In the genomic region with DNA sequence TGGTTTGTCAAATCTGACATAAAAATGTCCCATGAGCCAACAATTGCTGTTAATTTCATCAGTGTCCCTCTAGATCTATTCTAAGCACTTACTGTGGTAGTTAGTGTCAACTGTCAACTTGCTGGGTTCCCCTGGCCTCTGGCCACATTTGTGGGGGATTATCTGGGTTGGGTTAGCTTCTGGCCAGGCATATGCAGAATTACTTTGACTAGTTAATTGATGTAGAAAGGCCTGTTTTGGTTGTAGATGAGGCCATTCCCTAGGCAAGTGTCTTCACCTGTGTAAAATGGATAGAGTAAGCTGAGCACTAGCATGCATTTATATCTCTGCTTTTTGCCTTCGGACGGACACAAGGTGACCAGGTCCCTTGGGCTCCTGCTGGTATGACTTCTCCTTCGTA, we compare ENCODE assay signal across 16 mouse cellular contexts.
"Had no signal": no experiment of that assay in that cellular context is flagged by ENCODE, and none has a peak within 500 bp of the region (broad histone marks: within the 10 kb centered on the region; RNA-seq: fewer than 3 reads in every experiment).

No protein-coding gene starts in this region.

- DNase-seq: retina, postnatal 1 day; right cerebral cortex, adult 18-20 months; right cerebral cortex, postnatal 14 days; right cerebral cortex, postnatal 25 days; right cerebral cortex, postnatal 4 days; spleen, adult 18-20 months; thymus, adult 18-20 months; thymus, adult 2 months; thymus, postnatal 14 days; thymus, postnatal 25 days; thymus, postnatal 36 days; thymus, postnatal 4 days had no signal

- H3K27ac ChIP-seq: neural tube, embryonic 13.5 days; neural tube, embryonic 15.5 days; stomach, embryonic 15.5 days; stomach, postnatal 0 days had no signal

- H3K27me3 ChIP-seq: neural tube, embryonic 13.5 days; neural tube, embryonic 15.5 days; stomach, embryonic 15.5 days had no signal

- H3K4me1 ChIP-seq: neural tube, embryonic 15.5 days; stomach, embryonic 15.5 days had no signal

- H3K4me3 ChIP-seq: neural tube, embryonic 13.5 days; neural tube, embryonic 15.5 days; stomach, embryonic 15.5 days had no signal

- H3K36me3 ChIP-seq: neural tube, embryonic 13.5 days; neural tube, embryonic 15.5 days; stomach, embryonic 15.5 days had no signal

- H3K9ac ChIP-seq: neural tube, embryonic 13.5 days; neural tube, embryonic 15.5 days; stomach, embryonic 15.5 days had no signal

- H3K9me3 ChIP-seq: neural tube, embryonic 15.5 days; stomach, embryonic 15.5 days had no signal

- H3K4me2 ChIP-seq: neural tube, embryonic 13.5 days; neural tube, embryonic 15.5 days; stomach, embryonic 15.5 days had no signal
